Mouse (Mus musculus) thymus, postnatal 25 days (tissue): ENCODE results near the gene Rtl4.

Experiments used
- DNase-seq: peaks from one replicate; pipeline ENCODE4 v3.0.0; 2022

Rtl4 gene

GRCm38 (mm10) chrX:144688207-144689118 lies at the start of gene Rtl4:
Gene Rtl4 (plus strand): TSS chrX:144688907.
- DNase-seq: no peak

GRCm38 (mm10) chrX:144644756-144645155 lies 44.0 kb upstream of the Rtl4 start:
- DNase-seq: no peak

GRCm38 (mm10) chrX:144645394-144645793 lies 43.3 kb upstream of the Rtl4 start:
- DNase-seq: no peak

DNA sequence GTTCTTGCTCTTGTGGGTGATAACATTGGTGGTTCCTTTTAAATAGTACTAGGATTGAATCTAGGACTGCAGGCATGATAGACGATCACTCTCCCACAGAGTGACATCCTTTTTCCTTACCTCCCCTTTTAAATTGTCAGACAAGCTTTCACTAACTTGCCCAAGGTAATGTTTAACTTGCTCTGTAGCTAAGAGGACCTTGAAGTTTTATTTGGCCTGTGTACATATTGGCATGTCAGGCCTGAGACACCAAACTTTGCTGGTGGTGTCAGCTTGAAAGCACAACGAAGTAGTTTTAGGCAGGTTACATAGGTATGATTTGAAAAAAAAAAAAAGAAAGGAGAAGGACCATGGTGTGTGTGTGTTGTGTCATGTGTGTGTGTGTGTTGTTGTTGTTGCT lies 36.5 kb upstream of the Rtl4 start:
- no peak for DNase-seq

DNA sequence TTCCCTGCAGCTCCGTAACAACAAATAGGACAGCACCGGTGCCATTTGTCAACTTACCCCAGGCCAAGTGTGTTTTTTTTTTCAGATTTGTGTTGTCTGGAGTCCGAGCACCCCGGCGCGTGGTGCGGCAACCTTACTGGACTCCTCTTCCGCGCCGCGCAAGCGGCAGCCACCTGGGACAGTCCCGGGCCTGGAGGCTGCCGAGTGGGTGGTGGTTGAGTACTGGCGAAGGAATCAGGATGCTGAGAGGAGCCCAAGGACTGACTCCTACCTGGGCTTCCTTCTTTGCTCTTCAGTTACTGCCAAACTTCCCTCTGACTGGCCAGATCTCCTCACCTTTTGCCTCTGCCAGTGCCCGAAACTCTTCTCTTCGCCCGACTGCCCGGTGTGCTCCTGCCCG lies 965 bp upstream of the Rtl4 start:
- no peak for DNase-seq

DNA sequence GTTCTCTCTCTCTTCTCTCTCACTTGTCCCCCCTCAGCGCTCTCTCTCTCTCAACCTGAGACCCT lies 733 bp upstream of the Rtl4 start, which contains the start of gene Trpc5:
Gene Trpc5, minus strand, starts transcription at position 39 of the 65 bp plus-strand sequence.
- no peak for DNase-seq

GRCm38 (mm10) chrX:144689119-144689858 lies 582 bp downstream of the Rtl4 start:
- DNase-seq: no peak

DNA sequence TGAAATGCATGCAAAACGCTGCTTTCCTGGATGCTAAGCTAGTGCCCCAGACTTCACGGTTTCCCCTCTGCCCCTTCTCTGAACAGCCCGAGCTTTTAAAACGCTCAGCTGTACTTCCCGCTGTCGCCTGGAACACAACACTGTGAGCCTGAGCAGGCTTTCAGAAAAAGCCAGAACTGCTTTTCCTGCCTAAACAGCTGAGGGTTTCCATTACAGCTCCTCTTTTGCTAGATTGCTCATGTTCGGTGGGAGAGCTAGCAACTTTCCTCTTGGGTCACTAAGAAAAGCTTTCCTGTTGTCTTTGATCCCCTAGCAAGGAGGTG lies 1.1 kb downstream of the Rtl4 start:
- DNase-seq: no peak

DNA sequence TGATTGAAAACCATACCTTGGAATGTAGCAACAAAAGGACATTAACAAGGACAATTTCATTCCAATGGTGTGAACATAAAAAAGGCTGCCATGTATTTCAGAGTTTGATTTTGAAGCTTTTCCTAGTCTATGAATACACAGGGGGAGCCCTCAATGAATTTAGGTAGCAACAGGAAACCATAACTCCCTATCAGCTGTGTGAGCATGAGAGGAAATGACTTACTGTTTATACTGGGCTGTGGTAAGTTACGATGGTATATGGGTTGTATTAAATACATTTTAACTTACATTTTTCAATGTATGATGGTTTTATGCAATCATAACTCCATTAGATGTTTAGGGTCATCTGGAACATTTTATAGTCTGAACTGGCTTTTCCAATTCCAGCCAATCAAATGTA lies 27.6 kb downstream of the Rtl4 start:
- DNase-seq: no peak

DNA sequence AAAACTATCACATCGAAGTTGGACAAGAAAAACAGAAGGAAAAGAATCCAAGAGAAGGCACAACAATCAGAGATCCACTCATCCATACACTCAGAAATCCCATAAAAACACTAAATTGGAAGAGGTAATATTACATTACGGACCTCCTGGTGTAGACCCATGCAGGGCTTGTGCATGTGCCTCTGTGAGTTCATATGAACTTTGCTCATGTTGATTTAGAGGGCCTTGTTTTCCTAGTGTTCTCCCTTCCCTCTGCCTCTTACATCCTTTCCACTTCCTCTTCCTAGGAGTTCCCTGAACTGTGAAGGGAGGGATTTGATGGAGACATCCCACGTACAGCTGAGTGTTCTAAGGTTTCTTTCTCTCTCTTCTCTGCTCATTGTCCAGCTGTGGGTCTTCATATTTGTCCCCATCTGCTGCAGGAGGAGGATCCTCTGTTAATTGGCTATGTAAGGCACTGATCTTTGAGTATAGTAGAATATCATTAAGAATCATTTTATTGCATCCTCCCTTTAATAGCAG lies 58.9 kb downstream of the Rtl4 start:
- no peak for DNase-seq

DNA sequence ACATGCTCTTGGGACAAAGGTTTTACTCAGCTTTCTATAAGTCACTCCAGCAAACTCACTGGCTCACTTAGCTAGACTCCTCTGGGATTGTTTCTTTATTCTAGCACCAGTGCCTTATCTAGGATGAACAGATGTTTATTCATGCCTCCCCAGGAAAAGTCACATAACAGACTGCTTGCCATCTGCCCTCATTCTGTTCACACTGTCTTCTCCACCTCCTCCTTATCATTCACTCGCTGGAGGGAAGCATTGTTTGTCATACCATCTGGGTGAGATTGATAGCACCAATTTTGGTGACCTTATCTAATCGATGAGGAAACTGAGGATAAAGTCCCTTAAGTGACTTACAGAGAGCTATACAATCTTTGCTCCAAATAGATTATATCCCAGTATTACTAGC lies 298.3 kb downstream of the Rtl4 start:
- no peak for DNase-seq

GRCm38 (mm10) chrX:145065484-145065913 lies 376.8 kb downstream of the Rtl4 start:
- DNase-seq: no peak

GRCm38 (mm10) chrX:145089802-145090201 lies 401.1 kb downstream of the Rtl4 start:
- DNase-seq: no peak

DNA sequence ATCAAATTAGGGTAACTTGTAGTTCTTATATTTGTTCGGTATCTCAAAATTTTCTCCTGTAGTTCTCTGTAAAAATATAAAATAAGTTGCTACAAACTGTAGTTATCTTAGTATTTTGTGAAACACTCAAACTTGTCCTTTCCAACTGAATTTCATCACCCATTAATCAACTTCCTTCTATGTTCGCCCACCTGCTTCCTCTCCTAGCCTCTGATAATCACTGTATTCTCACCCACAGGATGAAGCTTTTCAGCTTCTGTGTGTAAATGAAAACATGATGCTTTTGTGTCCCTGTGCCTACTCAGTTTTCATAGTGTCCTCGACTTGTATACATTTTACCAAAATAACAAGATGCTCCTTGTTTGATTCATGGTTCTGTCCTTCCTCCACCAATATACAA lies 401.7 kb downstream of the Rtl4 start:
- no peak for DNase-seq

- no peak for DNase-seq
Observed at GRCm38 (mm10) chrX:145090964-145091363, 402.3 kb downstream of the Rtl4 start.
